Mouse (Mus musculus): ENCODE data around the gene Ada.

Gene Ada

GRCm38 (mm10) chr2:163749647-163750611 is at the start of gene Ada:
Gene Ada, minus strand, starts transcription at chr2:163750239.
- no peak for DNase-seq (ENCODE audit: low read depth, low spot score)

GRCm38 (mm10) chr2:163798411-163798810 is 48.4 kb upstream of the Ada start:
- no peak for DNase-seq (ENCODE audit: low read depth, low spot score)

GRCm38 (mm10) chr2:163788484-163788883 is 38.4 kb upstream of the Ada start:
- DNase-seq (ENCODE audit: low read depth, low spot score): peak; percentile 57

- DNase-seq (ENCODE audit: low read depth, low spot score): peak; percentile 53
Observed at GRCm38 (mm10) chr2:163787709-163788108, 37.7 kb upstream of the Ada start.

GRCm38 (mm10) chr2:163787086-163787485 is 37.0 kb upstream of the Ada start:
- DNase-seq (ENCODE audit: low read depth, low spot score): no peak

GRCm38 (mm10) chr2:163783901-163784300 is 33.9 kb upstream of the Ada start:
- no peak for DNase-seq (ENCODE audit: low read depth, low spot score)

- no peak for DNase-seq (ENCODE audit: low read depth, low spot score)
Observed at GRCm38 (mm10) chr2:163783368-163783767, 33.3 kb upstream of the Ada start.

GRCm38 (mm10) chr2:163778896-163779295 is 28.9 kb upstream of the Ada start:
- DNase-seq (ENCODE audit: low read depth, low spot score): no peak

GRCm38 (mm10) chr2:163777061-163777460 is 27.0 kb upstream of the Ada start:
- DNase-seq (ENCODE audit: low read depth, low spot score): no peak

GRCm38 (mm10) chr2:163776661-163777060 is 26.6 kb upstream of the Ada start:
- DNase-seq (ENCODE audit: low read depth, low spot score): no peak

- no peak for DNase-seq (ENCODE audit: low read depth, low spot score)
Observed at GRCm38 (mm10) chr2:163770731-163771130, 20.7 kb upstream of the Ada start.

GRCm38 (mm10) chr2:163766890-163767289 is 16.9 kb upstream of the Ada start:
- no peak for DNase-seq (ENCODE audit: low read depth, low spot score)

- DNase-seq (ENCODE audit: low read depth, low spot score): no peak
Observed at GRCm38 (mm10) chr2:163766261-163766660, 16.2 kb upstream of the Ada start.

- no peak for DNase-seq (ENCODE audit: low read depth, low spot score)
Observed at GRCm38 (mm10) chr2:163761402-163761801, 11.4 kb upstream of the Ada start.

- DNase-seq (ENCODE audit: low read depth, low spot score): no peak
Observed at GRCm38 (mm10) chr2:163760589-163760988, 10.6 kb upstream of the Ada start.

GRCm38 (mm10) chr2:163758146-163758545 is 8.1 kb upstream of the Ada start:
- no peak for DNase-seq (ENCODE audit: low read depth, low spot score)

- no peak for DNase-seq (ENCODE audit: low read depth, low spot score)
Observed at GRCm38 (mm10) chr2:163756723-163757122, 6.7 kb upstream of the Ada start.

GRCm38 (mm10) chr2:163754228-163754627 is 4.2 kb upstream of the Ada start:
- DNase-seq (ENCODE audit: low read depth, low spot score): no peak

- DNase-seq (ENCODE audit: low read depth, low spot score): no peak
Observed at GRCm38 (mm10) chr2:163744801-163745570, 5.1 kb downstream of the Ada start.

- DNase-seq (ENCODE audit: low read depth, low spot score): no peak
Observed at GRCm38 (mm10) chr2:163743357-163743756, 6.7 kb downstream of the Ada start.

- DNase-seq (ENCODE audit: low read depth, low spot score): no peak
Observed at GRCm38 (mm10) chr2:163742656-163743055, 7.4 kb downstream of the Ada start.

GRCm38 (mm10) chr2:163735980-163736379 is 14.1 kb downstream of the Ada start:
- no peak for DNase-seq (ENCODE audit: low read depth, low spot score)

GRCm38 (mm10) chr2:163735163-163735562 is 14.9 kb downstream of the Ada start:
- no peak for DNase-seq (ENCODE audit: low read depth, low spot score)

Data from retina, postnatal 7 days (tissue).